Mouse (Mus musculus) lung, postnatal 0 days (tissue): ENCODE measurements around the gene 9130213A22Rik.

Experiments used
- CTCF ChIP-seq: IDR thresholded peaks from 2 replicates; pipeline ENCODE4 v1.5.1; 2016; ENCODE audit warnings: antibody characterized with exemption, mild to moderate bottlenecking
- EP300 ChIP-seq: IDR thresholded peaks from 2 replicates; pipeline ENCODE4 v1.6.1; 2016; ENCODE audit warnings: antibody characterized with exemption, mild to moderate bottlenecking, control low read depth

- TF ChIP-seq CTCF (no peak), EP300 (no peak)
Measured at GRCm38 (mm10) chr11:69107676-69108075, 14.7 kb downstream of the 9130213A22Rik start.
